Mouse (Mus musculus) forebrain, embryonic 10.5 days (tissue): ENCODE data around the gene Msh5. TPM values are rescaled to one million over a fixed set of nuclear protein-coding genes. Genes with fewer than 3 reads are reported as not detected.

Experiments
- DNase-seq: peaks from one replicate; pipeline ENCODE4 v3.0.0-alpha.2; 2017; ENCODE audit warnings: low spot score; ENCODE audit errors: extremely low spot score
- H3K27ac ChIP-seq: fragments of 300-500 bp; sonication (generic); 2 replicates; pipeline ENCODE4 v1.5.1; 2016; ENCODE audit warnings: mild to moderate bottlenecking
- H3K27me3 ChIP-seq: fragments of 300-500 bp; sonication (generic); 2 replicates; pipeline ENCODE4 v1.6.1; 2016; ENCODE audit warnings: mild to moderate bottlenecking; ENCODE audit not compliant: poor library complexity, severe bottlenecking
- H3K36me3 ChIP-seq: fragments of 300-500 bp; sonication (generic); replicated peaks from 2 replicates; pipeline ENCODE4 v1.6.1; 2016; ENCODE audit warnings: mild to moderate bottlenecking, moderate library complexity
- H3K4me1 ChIP-seq: fragments of 300-500 bp; sonication (generic); 2 replicates; pipeline ENCODE4 v1.6.1; 2016
- H3K4me3 ChIP-seq: fragments of 300-500 bp; sonication (generic); 2 replicates; pipeline ENCODE4 v1.5.1; 2016; ENCODE audit warnings: mild to moderate bottlenecking, moderate library complexity
- H3K9me3 ChIP-seq: fragments of 300-500 bp; sonication (generic); 2 replicates; pipeline ENCODE4 v1.6.1; 2016; ENCODE audit warnings: mild to moderate bottlenecking, moderate library complexity
- WGBS: fragments of 180-500 bp; shearing (Covaris S2); methylation state at CpG from one replicate; pipeline ENCODE4 v1.1.7; 2016; 5-methylcytosine and 5-hydroxymethylcytosine counted together
- polyA plus RNA-seq: library from polyadenylated mRNA; unstranded; fragments of >200 nt; fragmentation: Nextera tagmentation; extraction: Ambion mirVana; gene quantifications from 2 replicates; pipeline ENCODE4 v1.2.1, GENCODE M21; 2016

Gene Msh5
- polyA plus RNA-seq, 1 experiment from 2014 or later = 5.1 TPM

DNA sequence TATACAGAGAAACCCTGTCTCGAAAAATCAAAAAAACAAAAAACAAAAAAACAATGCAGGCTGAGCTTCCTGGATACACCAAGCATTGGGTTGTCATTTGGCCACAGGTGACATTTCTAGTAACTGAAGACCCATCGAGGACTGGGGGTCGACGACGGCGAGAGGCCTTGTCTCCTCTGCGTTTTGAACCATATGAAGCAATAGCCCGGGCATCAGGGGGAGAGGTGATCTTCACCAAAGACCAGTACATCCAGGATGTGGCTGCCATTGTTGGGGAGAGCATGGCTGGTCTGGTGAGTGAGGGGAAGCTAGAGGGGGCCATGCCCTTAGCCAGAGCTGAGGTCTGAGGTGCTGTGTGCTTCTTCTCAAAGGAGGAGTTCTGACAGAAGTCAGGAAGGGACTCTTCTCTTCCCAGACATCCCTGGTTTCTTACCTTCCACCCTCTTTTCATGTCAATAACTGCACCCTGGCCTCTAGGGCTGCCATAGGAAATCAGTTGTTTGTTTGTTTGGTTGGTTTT is 23.9 kb downstream of the Msh5 start:
- peaks cover 55% of the 10 kb centered on the region for H3K4me1 ChIP-seq
- H3K27me3 ChIP-seq = no peaks in the 10 kb centered on the region
- whole genome bisulfite sequencing = 95% methylated on average over 8 of the region's 8 CpGs

DNA sequence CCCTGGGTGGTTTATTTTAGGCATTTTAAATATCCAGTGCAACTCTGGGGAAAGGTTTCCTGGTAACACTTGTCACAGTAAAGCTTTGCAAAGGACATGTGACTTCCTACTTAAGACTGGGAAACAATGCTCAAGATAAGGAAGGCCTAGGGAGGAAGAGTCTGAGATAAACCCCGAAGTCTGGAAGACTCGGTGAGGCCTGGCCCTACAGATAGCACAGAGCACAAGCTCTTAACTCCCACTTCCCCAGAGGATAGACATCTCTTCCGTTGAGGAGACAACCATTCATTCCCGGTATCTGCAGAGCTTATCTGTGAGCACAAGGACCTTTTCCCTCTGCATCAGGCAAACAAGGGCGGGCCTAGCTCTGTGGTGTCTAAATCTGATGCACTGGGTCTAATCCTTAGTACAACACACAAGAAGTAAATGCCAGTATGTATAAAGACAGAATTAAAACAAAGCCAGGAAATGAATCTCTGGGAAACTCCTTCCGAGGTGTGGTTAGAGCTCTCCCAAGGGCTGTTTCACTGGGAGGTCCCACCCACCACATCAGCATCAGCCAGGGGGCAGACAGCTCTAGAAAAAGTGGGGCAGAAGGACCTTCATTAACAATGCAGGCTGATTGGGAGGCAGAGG is 24.6 kb downstream of the Msh5 start:
- 71% methylated on average over 6 of the region's 6 CpGs for WGBS
- peak overlapping the region; percentile 81 for H3K27ac ChIP-seq
- DNase-seq = no peak
- peak overlapping the region; percentile 32; the same call in 1 of the 2 replicates for H3K4me3 ChIP-seq
- H3K36me3 ChIP-seq = peaks cover 16% of the 10 kb centered on the region
- no peaks in the 10 kb centered on the region for H3K27me3 ChIP-seq
- H3K4me1 ChIP-seq = peaks cover 48% of the 10 kb centered on the region
- H3K9me3 ChIP-seq = no peaks in the 10 kb centered on the region

More for the DNA sequence above, 23.9 kb downstream of the Msh5 start:
- Histone ChIP-seq H3K4me3 (no peak overlapping the region), H3K9me3 (no peaks in the 10 kb centered on the region), H3K36me3 (peaks cover 10% of the 10 kb centered on the region), H3K27ac (no peak overlapping the region)
- DNase-seq = no peak

DNA sequence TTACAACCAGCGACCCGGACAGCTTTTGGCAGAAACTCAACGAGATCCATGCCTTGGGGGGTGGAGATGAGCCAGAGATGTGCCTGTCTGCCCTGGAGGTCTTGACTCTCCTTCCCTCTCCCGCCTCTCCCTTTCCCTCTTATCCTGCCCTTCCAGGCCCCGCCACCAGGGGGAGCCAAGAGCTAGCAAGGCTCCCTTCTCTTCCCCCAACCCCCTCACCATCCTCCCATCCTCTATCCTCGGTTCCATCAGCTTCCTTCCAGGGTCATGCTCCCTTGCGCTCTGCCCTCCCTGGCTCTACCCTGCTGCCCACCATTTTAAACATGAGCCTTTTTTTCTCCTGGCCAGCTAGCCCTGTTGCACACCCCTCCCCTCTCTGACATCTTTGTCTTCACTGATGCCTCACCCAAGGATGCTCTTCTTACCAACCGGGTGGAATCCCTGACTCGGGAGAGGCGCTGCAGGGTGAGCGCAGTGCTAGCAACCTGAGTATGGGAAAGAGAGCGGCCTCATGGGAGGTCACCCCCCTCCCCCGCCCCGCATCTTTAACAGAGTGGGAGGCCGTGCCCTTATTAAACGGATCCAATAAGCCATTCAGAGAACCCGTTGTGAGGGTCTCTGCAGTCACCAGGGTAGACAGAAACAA is 25.3 kb downstream of the Msh5 start:
- Histone ChIP-seq H3K4me3 (peak overlapping the region; percentile 32), H3K4me1 (peaks cover 42% of the 10 kb centered on the region), H3K36me3 (peaks cover 23% of the 10 kb centered on the region), H3K27ac (peak overlapping the region; percentile 81), H3K27me3 (no peaks in the 10 kb centered on the region), H3K9me3 (no peaks in the 10 kb centered on the region)
- DNase-seq = peak; percentile 91
- 6% methylated on average over 17 of the region's 17 CpGs for WGBS

DNA sequence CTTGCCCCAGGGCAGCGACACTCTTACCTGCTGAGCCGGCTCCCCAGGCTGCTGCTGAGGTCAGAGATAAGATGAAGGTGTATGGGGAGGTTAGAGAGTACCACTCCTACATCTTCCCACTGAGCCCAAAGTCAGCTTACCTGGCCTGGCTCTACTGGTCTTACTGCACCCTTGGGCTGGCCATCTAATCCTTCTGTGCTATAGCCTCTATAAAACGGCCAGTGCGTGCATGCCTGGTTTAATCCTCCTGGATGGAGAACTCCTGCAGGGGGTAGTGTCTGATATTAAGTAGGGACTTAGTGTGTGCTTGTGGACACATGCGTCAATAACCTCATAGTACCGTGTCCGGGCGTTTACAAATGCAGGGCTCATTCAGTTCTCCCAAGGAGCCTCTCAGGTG is 26.0 kb downstream of the Msh5 start:
- no peak overlapping the region for H3K27ac ChIP-seq
- H3K9me3 ChIP-seq = no peaks in the 10 kb centered on the region
- DNase-seq = no peak
- peaks cover 35% of the 10 kb centered on the region for H3K4me1 ChIP-seq
- WGBS = 90% methylated on average over 8 of the region's 8 CpGs
- no peaks in the 10 kb centered on the region for H3K27me3 ChIP-seq
- peaks cover 31% of the 10 kb centered on the region for H3K36me3 ChIP-seq
- no peak overlapping the region for H3K4me3 ChIP-seq

DNA sequence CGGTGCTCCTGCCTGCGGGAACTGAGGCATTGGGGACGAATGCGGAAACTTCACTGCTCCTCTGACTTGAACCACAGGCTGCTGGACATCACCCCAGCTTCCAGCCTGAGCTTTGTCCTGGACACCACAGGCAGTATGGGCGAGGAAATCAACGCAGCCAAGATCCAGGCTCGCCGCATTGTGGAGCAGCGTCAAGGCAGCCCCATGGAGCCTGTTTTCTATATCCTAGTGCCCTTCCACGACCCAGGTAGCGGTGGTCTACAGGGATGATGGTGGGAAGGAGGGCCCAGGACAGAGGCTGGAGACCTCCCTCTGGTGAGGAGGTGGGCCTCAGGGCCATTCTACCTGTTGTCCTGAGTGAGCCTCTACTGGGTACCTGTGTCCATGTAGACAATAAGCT is 26.7 kb downstream of the Msh5 start:
- Histone ChIP-seq H3K9me3 (no peaks in the 10 kb centered on the region), H3K36me3 (peaks cover 37% of the 10 kb centered on the region), H3K4me3 (peak overlapping the region; percentile 15; the same call in 1 of the 2 replicates), H3K27ac (no peak overlapping the region), H3K4me1 (peaks cover 33% of the 10 kb centered on the region), H3K27me3 (no peaks in the 10 kb centered on the region)
- WGBS = 81% methylated on average over 11 of the region's 11 CpGs
- no peak for DNase-seq

DNA sequence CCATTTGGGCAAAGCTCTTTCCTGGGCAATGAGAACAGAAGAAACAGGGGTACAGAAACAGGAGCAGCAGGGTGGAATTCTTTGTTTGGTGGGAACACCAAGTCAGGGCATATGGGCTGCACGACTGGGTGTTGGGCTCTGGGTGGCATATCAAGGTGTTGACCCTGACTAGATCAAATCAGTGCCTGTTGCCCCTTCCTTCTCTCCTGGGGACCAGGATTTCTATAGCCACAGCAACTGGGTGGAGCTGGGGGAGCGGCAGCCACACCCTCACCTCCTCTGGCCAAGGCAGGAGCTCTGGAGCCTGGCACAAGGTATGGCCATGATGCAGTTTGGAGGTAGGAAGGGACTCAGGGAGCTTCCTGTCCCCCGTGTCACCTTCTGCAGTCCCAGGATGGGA is 28.4 kb downstream of the Msh5 start:
- no peak for DNase-seq
- Histone ChIP-seq H3K27me3 (no peaks in the 10 kb centered on the region), H3K4me3 (no peak overlapping the region), H3K27ac (no peak overlapping the region), H3K36me3 (peaks cover 54% of the 10 kb centered on the region), H3K4me1 (peaks cover 16% of the 10 kb centered on the region), H3K9me3 (no peaks in the 10 kb centered on the region)
- WGBS = 79% methylated on average over 3 of the region's 3 CpGs

DNA sequence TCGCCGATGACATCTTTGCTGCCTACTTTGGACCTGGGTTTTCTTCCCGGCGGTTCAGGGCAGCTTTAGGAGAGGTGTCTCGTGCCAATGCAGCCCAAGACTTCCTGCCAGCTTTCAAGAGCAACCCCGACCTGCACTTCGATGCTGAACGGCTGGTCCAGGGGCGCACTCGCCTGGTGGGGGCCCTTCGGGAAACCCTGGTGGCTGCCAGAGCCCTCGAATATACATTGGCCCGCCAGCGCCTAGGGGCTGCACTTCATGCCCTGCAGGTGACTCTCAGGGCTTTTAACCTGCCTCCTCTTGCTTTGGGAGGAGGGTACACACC is 28.9 kb downstream of the Msh5 start:
- no peak overlapping the region for H3K4me3 ChIP-seq
- no peak for DNase-seq
- H3K27me3 ChIP-seq = no peaks in the 10 kb centered on the region
- WGBS = 73% methylated on average over 14 of the region's 14 CpGs
- peaks cover 16% of the 10 kb centered on the region for H3K4me1 ChIP-seq
- H3K27ac ChIP-seq = no peak overlapping the region
- H3K9me3 ChIP-seq = no peaks in the 10 kb centered on the region
- H3K36me3 ChIP-seq = peaks cover 59% of the 10 kb centered on the region

DNA sequence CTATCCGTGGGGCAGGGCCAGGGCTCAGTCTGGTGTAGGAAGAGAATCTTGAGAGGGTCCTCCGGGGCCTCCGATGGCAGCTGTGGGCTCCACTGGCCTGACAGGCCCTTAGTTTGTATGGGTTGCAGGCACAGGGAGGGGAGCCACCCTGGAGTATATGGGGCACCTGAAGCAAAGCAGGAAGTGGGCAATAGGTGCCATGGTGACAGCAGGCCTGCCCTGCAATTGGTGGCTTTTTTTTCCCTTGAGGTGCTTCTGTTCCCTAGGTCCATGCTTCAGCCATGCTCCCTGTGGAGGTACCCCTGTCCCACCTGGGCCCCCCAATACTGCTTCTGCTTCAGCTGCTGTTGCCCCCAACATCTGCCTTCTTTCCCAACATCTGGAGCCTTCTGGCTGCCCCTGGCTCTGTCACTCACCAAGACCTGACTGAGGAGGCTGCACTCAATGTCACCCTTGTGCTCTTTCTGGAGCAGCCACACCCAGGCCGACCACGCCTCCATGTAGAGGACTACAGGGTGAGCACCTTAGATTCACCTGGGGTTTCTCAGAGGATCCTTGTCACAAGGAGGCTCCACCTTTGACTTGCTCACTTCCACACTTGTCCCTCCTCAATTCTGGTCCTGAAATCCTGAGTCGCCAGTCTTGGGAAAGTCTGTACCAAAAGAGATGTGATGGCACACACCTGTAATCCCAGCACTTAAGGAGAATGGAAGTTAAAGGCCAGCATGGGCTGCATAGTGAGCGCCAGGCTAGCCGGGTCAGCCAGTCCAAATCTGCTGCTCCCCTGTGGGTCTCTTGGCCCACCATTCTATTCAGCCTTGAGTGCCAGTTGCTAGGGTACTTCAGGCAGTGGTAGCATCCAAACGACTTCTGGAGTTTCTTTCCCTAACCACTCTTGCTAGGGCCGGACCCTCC is 29.5 kb downstream of the Msh5 start:
- Histone ChIP-seq H3K4me1 (peaks cover 15% of the 10 kb centered on the region), H3K27me3 (no peaks in the 10 kb centered on the region), H3K4me3 (no peak overlapping the region), H3K9me3 (no peaks in the 10 kb centered on the region), H3K27ac (peak overlapping the region; percentile 35; the same call in 1 of the 2 replicates), H3K36me3 (peaks cover 66% of the 10 kb centered on the region)
- WGBS = 79% methylated on average over 10 of the region's 10 CpGs
- no peak for DNase-seq

DNA sequence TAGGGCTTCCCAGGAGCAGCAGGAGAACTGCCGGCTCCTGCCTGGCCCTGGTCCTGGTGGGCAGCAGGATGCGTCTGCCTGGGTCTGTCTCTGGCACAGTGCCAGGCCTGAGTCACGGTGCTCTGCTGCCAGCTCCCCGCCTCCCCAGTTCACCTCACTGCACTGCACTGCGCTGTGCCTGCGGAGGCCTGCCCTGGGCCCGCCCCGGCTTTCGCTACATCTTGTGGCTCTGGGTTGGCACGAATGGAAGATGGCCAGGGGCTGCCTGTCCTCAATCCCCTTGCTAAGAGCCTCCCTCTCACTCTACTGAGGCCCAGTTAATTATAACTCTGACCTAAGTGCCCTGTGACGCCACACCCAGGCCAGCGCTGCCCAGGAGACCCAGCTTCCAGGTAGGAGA is 30.2 kb downstream of the Msh5 start, which contains the start of gene Vwa7:
Vwa7 (plus strand) TSS at position 204 of the 400 bp plus-strand sequence.
- no peak for DNase-seq
- peaks cover 9% of the 10 kb centered on the region for H3K4me1 ChIP-seq
- no peaks in the 10 kb centered on the region for H3K27me3 ChIP-seq
- no peak within 1 kb of the TSS for H3K4me3 ChIP-seq
- H3K27ac ChIP-seq = peak within 1 kb of the TSS; percentile 35; the same call in 1 of the 2 replicates
- H3K36me3 ChIP-seq = peaks cover 72% of the 10 kb centered on the region
- WGBS = 90% methylated on average over 11 of the region's 12 CpGs
- no peaks in the 10 kb centered on the region for H3K9me3 ChIP-seq

DNA sequence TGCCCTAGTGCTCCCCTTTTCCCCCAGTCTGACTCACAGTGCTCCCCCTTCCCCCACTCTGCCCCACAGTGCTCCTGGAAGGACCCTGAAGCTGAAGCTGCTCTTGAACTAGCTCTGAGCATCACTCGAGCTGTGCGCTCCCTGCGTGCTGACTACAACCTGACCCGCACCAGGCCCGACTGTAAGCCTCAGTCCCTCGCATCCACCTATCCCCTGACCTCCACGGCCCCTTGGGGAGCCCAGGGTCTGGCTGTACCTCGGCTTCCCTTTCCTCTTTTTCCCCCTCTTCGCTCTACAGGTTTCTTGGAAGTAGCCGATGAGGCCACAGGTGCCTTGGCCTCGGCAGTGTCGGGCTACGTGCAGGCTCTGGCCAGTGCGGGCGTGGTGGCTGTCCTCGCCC is 31.2 kb downstream of the Msh5 start:
- Histone ChIP-seq H3K9me3 (no peaks in the 10 kb centered on the region), H3K4me1 (no peaks in the 10 kb centered on the region), H3K36me3 (peaks cover 83% of the 10 kb centered on the region), H3K4me3 (no peak overlapping the region), H3K27ac (no peak overlapping the region), H3K27me3 (no peaks in the 10 kb centered on the region)
- WGBS = 95% methylated on average over 16 of the region's 16 CpGs
- no peak for DNase-seq

DNA sequence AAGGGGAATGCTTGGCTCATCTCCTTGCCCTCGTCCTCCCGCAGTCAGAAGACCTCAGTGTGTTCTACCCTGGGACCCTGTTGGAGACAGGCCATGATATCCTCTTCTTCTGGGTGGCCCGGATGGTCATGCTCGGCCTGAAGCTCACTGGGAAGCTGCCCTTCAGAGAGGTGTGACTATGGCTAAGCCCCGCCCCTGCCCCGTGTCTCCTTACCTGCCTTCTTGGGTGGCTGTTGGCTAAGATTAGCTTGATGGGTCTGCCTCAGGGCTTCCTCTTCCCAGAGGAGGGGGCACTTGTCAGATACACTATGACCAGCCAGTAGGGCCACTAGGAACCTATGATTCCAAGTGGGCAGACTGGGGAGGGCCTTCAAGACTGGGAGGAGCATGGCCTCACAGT is 33.3 kb downstream of the Msh5 start:
- H3K9me3 ChIP-seq = no peaks in the 10 kb centered on the region
- no peak for DNase-seq
- 93% methylated on average over 6 of the region's 6 CpGs for WGBS

DNA sequence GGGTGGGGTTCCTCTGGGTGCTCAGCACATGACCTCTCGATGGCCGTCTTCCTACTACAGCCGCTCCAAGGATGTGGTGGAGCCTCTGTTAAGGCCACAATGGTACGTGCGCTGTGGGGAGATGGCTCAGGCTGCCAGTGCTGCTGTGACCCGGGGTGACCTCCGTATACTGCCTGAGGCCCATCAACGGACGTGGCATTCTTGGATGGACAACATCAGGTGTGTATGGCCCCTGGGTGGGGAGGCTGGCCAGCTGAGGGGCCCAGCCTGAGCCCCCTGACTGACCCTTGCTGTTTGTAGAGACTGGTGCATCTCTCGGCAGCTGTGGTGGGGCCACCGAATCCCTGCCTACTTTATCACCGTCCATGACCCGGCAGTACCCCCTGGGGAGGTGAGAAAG is 34.1 kb downstream of the Msh5 start:
- DNase-seq = no peak
- Histone ChIP-seq H3K4me1 (no peaks in the 10 kb centered on the region), H3K27ac (no peak overlapping the region), H3K9me3 (no peaks in the 10 kb centered on the region), H3K36me3 (peaks cover 100% of the 10 kb centered on the region), H3K27me3 (no peaks in the 10 kb centered on the region), H3K4me3 (no peak overlapping the region)
- 87% methylated on average over 13 of the region's 13 CpGs for WGBS

More for the DNA sequence above, 33.3 kb downstream of the Msh5 start:
- Histone ChIP-seq H3K27me3 (no peaks in the 10 kb centered on the region), H3K4me1 (no peaks in the 10 kb centered on the region), H3K36me3 (peaks cover 100% of the 10 kb centered on the region), H3K4me3 (no peak overlapping the region), H3K27ac (no peak overlapping the region)
